Mouse (Mus musculus): ENCODE measurements around the gene Kcnj5.

- TF ChIP-seq CTCF (IDR thresholded peaks at IDR 0.05; ENCODE audit: low read depth) (no peak), EP300 (IDR thresholded peaks at IDR 0.05; ENCODE audit: low read depth) (no peak)
Observed at GRCm38 (mm10) chr9:32331162-32331561, 13.0 kb downstream of the Kcnj5 start.
